Mouse (Mus musculus) activated CD4-positive, CD25-positive, alpha-beta regulatory T cell, adult 4 months (primary cell): Measurements from ENCODE around the gene Tmem135. TPM values are rescaled to one million over a fixed set of nuclear protein-coding genes. Genes with fewer than 3 reads are reported as not detected.
"Not testable (repeated sequence)": the region's sequence is repeated elsewhere in the genome, so short reads cannot be mapped to it uniquely, and the experiment has no call there.

Source experiments
- ATAC-seq: one replicate; pipeline ENCODE4 v1.8.0; 2017
- polyA plus RNA-seq, 2 experiments: library from polyadenylated mRNA; unstranded; fragments of 100-300 nt; shearing (Covaris generic); gene quantifications; one replicate each; pipeline ENCODE4 v1.2.1; 2017

Gene Tmem135
- polyA plus RNA-seq, 2 experiments from 2014 or later = 18.7 to 24.8 TPM

- not testable (repeated sequence) for ATAC-seq
These were observed 86.9 kb downstream of the Tmem135 start for GRCm38 (mm10) chr7:89317088-89317487.

GRCm38 (mm10) chr7:89316112-89316511, 87.9 kb downstream of the Tmem135 start:
- ATAC-seq = no peak

GRCm38 (mm10) chr7:89311555-89311954, 92.5 kb downstream of the Tmem135 start:
- ATAC-seq = no peak

GRCm38 (mm10) chr7:89308926-89309325, 95.1 kb downstream of the Tmem135 start:
- ATAC-seq = no peak

GRCm38 (mm10) chr7:89308238-89308637, 95.8 kb downstream of the Tmem135 start:
- ATAC-seq = peak; percentile 90

GRCm38 (mm10) chr7:89306831-89307230, 97.2 kb downstream of the Tmem135 start:
- ATAC-seq = no peak

- no peak for ATAC-seq
These were observed 99.1 kb downstream of the Tmem135 start for GRCm38 (mm10) chr7:89304958-89305357.

GRCm38 (mm10) chr7:89303765-89304164, 100.3 kb downstream of the Tmem135 start:
- no peak for ATAC-seq

GRCm38 (mm10) chr7:89298911-89299458, 105.0 kb downstream of the Tmem135 start:
- ATAC-seq = no peak

- no peak for ATAC-seq
These were observed 107.1 kb downstream of the Tmem135 start for GRCm38 (mm10) chr7:89296941-89297340.

- ATAC-seq = no peak
These were observed 121.4 kb downstream of the Tmem135 start for GRCm38 (mm10) chr7:89282664-89283063.

- ATAC-seq = not testable (repeated sequence)
These were observed 133.6 kb downstream of the Tmem135 start for GRCm38 (mm10) chr7:89270438-89270837.

GRCm38 (mm10) chr7:89269826-89270225, 134.2 kb downstream of the Tmem135 start:
- no peak for ATAC-seq

- no peak for ATAC-seq
These were observed 136.5 kb downstream of the Tmem135 start for GRCm38 (mm10) chr7:89267542-89267941.

- no peak for ATAC-seq
These were observed 137.8 kb downstream of the Tmem135 start for GRCm38 (mm10) chr7:89266017-89266760.

- ATAC-seq = no peak
These were observed 143.1 kb downstream of the Tmem135 start for GRCm38 (mm10) chr7:89260966-89261365.

GRCm38 (mm10) chr7:89258832-89259231, 145.2 kb downstream of the Tmem135 start:
- no peak for ATAC-seq

GRCm38 (mm10) chr7:89257871-89258502, 146.0 kb downstream of the Tmem135 start:
- no peak for ATAC-seq

GRCm38 (mm10) chr7:89253772-89254171, 150.2 kb downstream of the Tmem135 start:
- ATAC-seq = no peak

- peak; percentile 71 for ATAC-seq
These were observed 150.7 kb downstream of the Tmem135 start for GRCm38 (mm10) chr7:89253317-89253716.

GRCm38 (mm10) chr7:89251880-89252453, 152.1 kb downstream of the Tmem135 start:
- no peak for ATAC-seq

- ATAC-seq = peak; percentile 98
These were observed 155.7 kb downstream of the Tmem135 start for GRCm38 (mm10) chr7:89248135-89248850.
